Mouse (Mus musculus): ENCODE data around the gene Myo1g. TPM values are rescaled to one million over a fixed set of nuclear protein-coding genes. Genes with fewer than 3 reads are reported as not detected.

The Myo1g gene
- total RNA-seq (2023): 267 to 298 TPM (median 283 TPM) in 4 replicates

DNA sequence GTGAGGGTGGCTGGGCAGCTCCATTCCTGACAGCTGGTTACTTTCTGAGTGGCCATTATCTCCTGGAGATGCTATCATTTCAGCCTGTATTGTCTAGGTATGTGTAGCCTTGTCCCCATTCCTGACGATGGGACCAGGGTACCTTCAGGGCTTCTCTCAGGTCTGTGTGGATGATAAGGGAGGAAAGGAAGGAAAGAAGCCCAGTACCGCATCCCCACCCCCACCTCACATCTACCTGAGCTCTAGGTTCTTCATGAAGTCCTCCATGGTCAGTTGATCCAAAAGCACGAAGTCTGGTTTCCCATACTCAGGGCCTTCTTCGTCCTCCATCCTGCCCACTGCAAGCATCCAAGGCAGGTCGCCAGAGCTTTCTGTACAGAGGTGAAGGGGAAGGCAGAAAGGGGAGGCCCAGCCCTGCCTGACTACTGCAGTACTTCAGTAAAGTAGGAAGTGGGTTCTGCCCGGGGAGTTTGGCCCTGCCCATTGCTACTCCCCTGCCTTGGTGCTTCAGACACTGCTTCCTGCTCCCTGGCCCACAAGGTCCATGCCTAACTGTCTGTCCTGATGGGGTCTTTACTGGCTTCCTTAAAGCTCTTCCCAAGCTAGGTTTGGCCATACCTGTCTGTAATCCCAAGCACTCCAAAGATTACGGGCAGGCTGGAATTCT is at the start of gene Myo1g:
Gene Myo1g, minus strand, starts transcription at position 459 of the 667 bp plus-strand sequence.

DNA sequence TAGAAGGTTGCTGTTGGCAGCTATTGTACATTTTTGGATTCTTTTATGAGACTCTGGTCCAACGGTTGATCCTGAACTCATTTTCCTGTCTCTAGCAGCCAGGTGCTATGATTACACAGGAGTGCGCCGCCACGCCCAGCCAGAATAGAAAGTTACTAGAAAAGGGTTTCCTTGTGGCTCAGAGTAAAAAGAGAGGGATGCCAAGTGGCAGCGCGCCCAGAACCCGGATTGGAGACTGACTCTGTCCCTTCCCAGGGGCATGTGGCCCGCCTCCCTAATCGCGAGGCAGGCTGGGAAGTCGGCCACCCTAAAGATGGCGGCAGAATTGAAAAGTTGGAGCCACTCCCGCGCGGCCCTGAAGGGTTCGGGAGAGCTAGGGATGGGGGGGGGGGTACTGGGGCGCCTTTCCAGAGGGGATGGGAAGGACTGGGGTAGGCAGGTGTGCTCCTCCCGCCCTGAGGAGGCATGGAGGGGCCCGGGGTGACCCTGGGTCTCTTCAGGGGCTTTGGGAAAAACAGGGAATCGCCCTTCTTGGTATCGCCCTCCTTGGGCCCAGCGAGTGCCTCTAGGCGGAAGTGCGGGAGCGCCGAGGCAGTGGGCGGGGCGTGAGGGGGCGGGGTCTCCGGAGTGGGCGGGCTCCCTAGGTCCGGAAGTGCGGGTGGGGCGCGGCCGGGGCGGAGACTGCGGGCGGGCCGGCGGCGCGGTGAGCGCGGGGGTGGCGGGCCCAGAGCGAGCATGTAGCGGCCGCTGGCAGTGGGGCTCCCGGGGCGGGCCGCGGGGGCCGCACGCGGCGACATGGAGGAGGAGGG is 25.6 kb upstream of the Myo1g start, which contains the start of gene Ccm2:
Gene Ccm2, plus strand, starts transcription at position 683 of the 809 bp plus-strand sequence.

DNA sequence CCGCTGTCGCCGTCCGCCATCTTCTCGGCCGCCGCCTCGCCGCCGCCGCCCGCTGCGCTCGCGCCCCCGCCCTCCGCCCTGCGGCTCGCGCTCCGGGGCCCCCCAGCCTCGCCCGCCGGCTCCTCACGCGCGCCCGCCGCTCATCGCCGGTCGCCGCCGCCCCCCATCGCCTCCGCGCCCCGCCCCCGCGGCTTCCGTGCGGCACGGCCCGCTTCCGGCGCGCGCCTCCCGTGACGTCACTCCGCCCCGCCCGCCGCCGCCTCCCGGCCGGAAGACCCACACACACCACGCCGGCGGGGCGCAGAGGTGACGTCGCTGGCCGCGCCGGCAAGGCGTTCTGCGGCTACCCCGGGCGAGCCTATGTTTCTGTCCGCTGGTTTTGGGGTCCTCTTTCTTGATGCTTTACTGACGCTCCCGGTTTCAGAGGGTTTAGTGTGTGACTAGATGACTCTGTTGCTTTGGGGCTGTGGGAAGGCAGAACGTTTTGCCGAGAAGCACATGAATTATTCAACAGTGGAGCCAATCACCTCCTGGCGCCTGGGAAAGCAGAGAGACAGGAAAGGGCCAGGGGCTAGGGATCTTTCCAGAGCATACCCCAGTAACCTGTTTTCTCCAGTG is 44.8 kb downstream of the Myo1g start, which contains the start of gene Purb:
Gene Purb, minus strand, starts transcription at position 51 of the 618 bp plus-strand sequence.

Other genes starting within 250 kb of the Myo1g start
- gene Tmed4, start 246.1 kb downstream of the Myo1g start, total RNA-seq (2023): 35.8 to 37.5 TPM (median 36.6 TPM) in 4 replicates
- gene Ogdh, start 229.3 kb downstream of the Myo1g start, total RNA-seq (2023): 183 to 197 TPM (median 187 TPM) in 4 replicates
- 172 to 185 TPM (median 179 TPM) in 4 replicates for gene Zmiz2, start 131.9 kb downstream of the Myo1g start, total RNA-seq (2023)
- gene Ppia, start 105.5 kb downstream of the Myo1g start, total RNA-seq (2023): 958 to 1,167 TPM (median 1,125 TPM) in 4 replicates
- gene H2afv, start 76.5 kb downstream of the Myo1g start, total RNA-seq (2023): 50.9 to 57.2 TPM (median 53.9 TPM) in 4 replicates
- 82.8 to 88.0 TPM (median 84.4 TPM) in 4 replicates for gene Purb, start 45.0 kb downstream of the Myo1g start, total RNA-seq (2023)
- 264 to 295 TPM (median 278 TPM) in 4 replicates for gene Ccm2, start 25.9 kb upstream of the Myo1g start, total RNA-seq (2023)
- 0.18 to 1.3 TPM (median 0.60 TPM) in 4 replicates for gene Nacad, start 85.1 kb upstream of the Myo1g start, total RNA-seq (2023)
- gene Tbrg4, start 105.1 kb upstream of the Myo1g start, total RNA-seq (2023): 143 to 154 TPM (median 148 TPM) in 4 replicates
- not detected in 4 replicates for gene Wap, start 117.7 kb upstream of the Myo1g start, total RNA-seq (2023)
- gene Ramp3, start 137.6 kb upstream of the Myo1g start, total RNA-seq (2023): not detected in 4 replicates

Data from B cell, adult 62 days (primary cell).